ENCODE assay signal across 8 mouse cellular contexts in genomic region chr11:20914297-20914997, GRCm38 (mm10).
A peak's percentile ranks its signal among the peaks of the same experiment; 100 is the strongest.
DNase-seq lines count a peak whose midpoint lies in the region; ATAC-seq and TF ChIP-seq lines count a peak whose summit lies in the region.

No protein-coding gene starts in this region.

- H3K4me2 ChIP-seq in kidney, embryonic 15.5 days, result 0 out of 2 replicates have a peak overlapping the region, but pooled peaks have one; percentile 7
- H3K4me2 ChIP-seq in embryonic facial prominence, embryonic 14.5 days (ENCODE audit: low read depth, low read length), result 0 out of 2 replicates have a peak overlapping the region, but pooled peaks have one; percentile 21
- no peak overlapping the region for H3K4me2 ChIP-seq in hindbrain, postnatal 0 days (ENCODE audit: low read depth, low read length)
- H3K4me2 ChIP-seq in midbrain, postnatal 0 days (ENCODE audit: low read depth, low read length, poor library complexity, severe bottlenecking), result no peak overlapping the region

- no peaks in the 10 kb centered on the region for H3K27me3 ChIP-seq in kidney, embryonic 15.5 days
- H3K27me3 ChIP-seq in embryonic facial prominence, embryonic 14.5 days (replicated peaks; ENCODE audit: control insufficient read depth, insufficient read depth, low read length), result no peaks in the 10 kb centered on the region
- H3K27me3 ChIP-seq in hindbrain, postnatal 0 days (ENCODE audit: insufficient read depth, low read length), result no peaks in the 10 kb centered on the region
- 0 out of 2 replicates have a peak, but pooled peaks cover 3% of the 10 kb centered on the region for H3K27me3 ChIP-seq in midbrain, postnatal 0 days (ENCODE audit: insufficient read depth, low read length)

- 50% methylated on average over 12 of the region's 12 CpGs for WGBS in kidney, embryonic 15.5 days
- 53% methylated on average over 12 of the region's 12 CpGs for WGBS in embryonic facial prominence, embryonic 14.5 days
- 62% methylated on average over 12 of the region's 12 CpGs for WGBS in hindbrain, postnatal 0 days
- WGBS in midbrain, postnatal 0 days, result 77% methylated on average over 12 of the region's 12 CpGs

- H3K27ac ChIP-seq in kidney, embryonic 15.5 days, result peak overlapping the region; percentile 88
- H3K27ac ChIP-seq in embryonic facial prominence, embryonic 14.5 days (replicated peaks; ENCODE audit: low read depth, low read length), result no peak overlapping the region
- peak overlapping the region; percentile 70 for H3K27ac ChIP-seq in hindbrain, postnatal 0 days
- peak overlapping the region; percentile 18; the same call in 1 of the 2 replicates for H3K27ac ChIP-seq in midbrain, postnatal 0 days (ENCODE audit: low read depth, low read length)

- no peaks in the 10 kb centered on the region for H3K36me3 ChIP-seq in kidney, embryonic 15.5 days
- no peaks in the 10 kb centered on the region for H3K36me3 ChIP-seq in embryonic facial prominence, embryonic 14.5 days (ENCODE audit: control insufficient read depth, insufficient read depth, low read length)
- H3K36me3 ChIP-seq in hindbrain, postnatal 0 days (ENCODE audit: insufficient read depth, low read length), result no peaks in the 10 kb centered on the region
- no peaks in the 10 kb centered on the region for H3K36me3 ChIP-seq in midbrain, postnatal 0 days (ENCODE audit: insufficient read depth, low read length)

- 0 out of 2 replicates have a peak, but pooled peaks have one; percentile 7 for ATAC-seq in kidney, embryonic 15.5 days (replicated peaks; ENCODE audit: low FRiP score)
- no peak for ATAC-seq in embryonic facial prominence, embryonic 14.5 days (ENCODE audit: low read depth)
- ATAC-seq in hindbrain, postnatal 0 days, result no peak
- ATAC-seq in midbrain, postnatal 0 days (ENCODE audit: low FRiP score), result 0 out of 2 replicates have a peak, but pooled peaks have one; percentile 8

- H3K9me3 ChIP-seq in kidney, embryonic 15.5 days (replicated peaks), result no peaks in the 10 kb centered on the region
- H3K9me3 ChIP-seq in embryonic facial prominence, embryonic 14.5 days (ENCODE audit: control insufficient read depth, low read length), result no peaks in the 10 kb centered on the region
- H3K9me3 ChIP-seq in hindbrain, postnatal 0 days (ENCODE audit: low read length), result no peaks in the 10 kb centered on the region
- no peaks in the 10 kb centered on the region for H3K9me3 ChIP-seq in midbrain, postnatal 0 days (ENCODE audit: low read length)

- no peak for TF ChIP-seq CTCF in hindbrain, postnatal 0 days (IDR thresholded peaks at IDR 0.05; ENCODE audit: low read depth)
- no peak for TF ChIP-seq CTCF in midbrain, postnatal 0 days (IDR thresholded peaks at IDR 0.05)

- H3K4me1 ChIP-seq in kidney, embryonic 15.5 days, result peaks cover 45% of the 10 kb centered on the region
- peaks cover 15% of the 10 kb centered on the region for H3K4me1 ChIP-seq in embryonic facial prominence, embryonic 14.5 days (ENCODE audit: control insufficient read depth, insufficient read depth, low read length)
- 0 out of 2 replicates have a peak, but pooled peaks cover 3% of the 10 kb centered on the region for H3K4me1 ChIP-seq in hindbrain, postnatal 0 days (ENCODE audit: insufficient read depth, low read length)
- H3K4me1 ChIP-seq in midbrain, postnatal 0 days (ENCODE audit: insufficient read depth, low read length), result no peaks in the 10 kb centered on the region

- H3K9ac ChIP-seq in kidney, embryonic 15.5 days, result no peak overlapping the region
- no peak overlapping the region for H3K9ac ChIP-seq in embryonic facial prominence, embryonic 14.5 days (ENCODE audit: low read depth, low read length)
- H3K9ac ChIP-seq in hindbrain, postnatal 0 days (replicated peaks; ENCODE audit: low read length), result no peak overlapping the region
- no peak overlapping the region for H3K9ac ChIP-seq in midbrain, postnatal 0 days (replicated peaks; ENCODE audit: low read length, poor library complexity, severe bottlenecking)

- no peak for DNase-seq in kidney, postnatal 36 days
- no peak for DNase-seq in embryonic facial prominence, embryonic 14.5 days (ENCODE audit: low spot score)
- no peak for DNase-seq in hindbrain, postnatal 0 days (ENCODE audit: low spot score)
- DNase-seq in midbrain, postnatal 0 days (ENCODE audit: low spot score), result no peak
- DNase-seq in cerebellum, postnatal 4 days (ENCODE audit: low spot score in 2 of 2), result no peak
- no peak for DNase-seq in adrenal gland, adult 18-20 months (ENCODE audit: low spot score in 2 of 2)
- no peak for DNase-seq in adipocyte (ENCODE audit: low spot score)

- no peak overlapping the region for H3K4me3 ChIP-seq in kidney, embryonic 15.5 days (replicated peaks)
- no peak overlapping the region for H3K4me3 ChIP-seq in embryonic facial prominence, embryonic 14.5 days (ENCODE audit: low read depth, low read length)
- no peak overlapping the region for H3K4me3 ChIP-seq in hindbrain, postnatal 0 days (ENCODE audit: low read length)
- no peak overlapping the region for H3K4me3 ChIP-seq in midbrain, postnatal 0 days (ENCODE audit: low read depth, low read length)

Comparison
In these comparisons a context has a peak if more than half of its experiments do, and no peak if none do; other contexts are left out.
1. ATAC-seq: peak in kidney, embryonic 15.5 days (single experiment) and midbrain, postnatal 0 days (single experiment); none in embryonic facial prominence, embryonic 14.5 days (single experiment) and hindbrain, postnatal 0 days (single experiment).
2. H3K4me2 ChIP-seq: peak in kidney, embryonic 15.5 days (single experiment) and embryonic facial prominence, embryonic 14.5 days (single experiment); none in hindbrain, postnatal 0 days (single experiment) and midbrain, postnatal 0 days (single experiment).